Mouse (Mus musculus): ENCODE measurements around the gene Hmgb1. TPM values are rescaled to one million over a fixed set of nuclear protein-coding genes. Genes with fewer than 3 reads are reported as not detected.

Hmgb1 gene
- polyA plus RNA-seq, 1 experiment: 48.1 TPM

DNA sequence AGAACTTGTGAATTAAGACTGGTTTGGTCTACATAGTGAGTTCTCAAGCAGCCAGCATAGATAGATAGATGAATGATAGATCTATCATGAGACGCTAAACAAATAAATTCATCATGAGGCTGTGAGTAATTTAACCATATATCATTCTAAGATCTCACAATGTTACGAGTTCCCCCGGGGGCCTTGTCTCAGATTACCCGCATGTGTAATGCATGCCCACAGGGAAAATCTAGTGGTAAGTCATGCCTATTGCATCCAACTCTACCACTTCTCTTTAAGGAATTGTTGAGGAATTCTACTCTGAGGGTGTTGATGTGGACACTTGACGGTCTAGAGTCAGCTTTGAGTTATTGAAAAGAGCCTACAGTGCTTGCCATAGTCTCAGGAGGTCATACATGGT lies 22.0 kb upstream of the Hmgb1 start:
- Histone ChIP-seq H3K36me3 (ENCODE audit: control insufficient read depth, insufficient read depth, low read length) (no peaks in the 10 kb centered on the region; the same call in 1 of the 2 replicates), H3K4me1 (ENCODE audit: control insufficient read depth, insufficient read depth, low read length) (peaks cover 5% of the 10 kb centered on the region; the same call in 1 of the 2 replicates), H3K4me3 (ENCODE audit: insufficient read depth, low read depth, low read length) (no peak overlapping the region), H3K27ac (ENCODE audit: insufficient read depth, low read depth, low read length) (no peak overlapping the region), H3K27me3 (replicated peaks; ENCODE audit: control insufficient read depth, insufficient read depth, low read length) (no peaks in the 10 kb centered on the region)
- TF ChIP-seq POLR2A (IDR thresholded peaks at IDR 0.05; ENCODE audit: low read depth, low read length) (no peak), CTCF (conservative IDR thresholded peaks at IDR 0.05; ENCODE audit: insufficient read depth, insufficient read length, low read depth, low read length) (no peak)
- 73% methylated on average over 5 of the region's 5 CpGs for WGBS
- DNase-seq: no peak

DNA sequence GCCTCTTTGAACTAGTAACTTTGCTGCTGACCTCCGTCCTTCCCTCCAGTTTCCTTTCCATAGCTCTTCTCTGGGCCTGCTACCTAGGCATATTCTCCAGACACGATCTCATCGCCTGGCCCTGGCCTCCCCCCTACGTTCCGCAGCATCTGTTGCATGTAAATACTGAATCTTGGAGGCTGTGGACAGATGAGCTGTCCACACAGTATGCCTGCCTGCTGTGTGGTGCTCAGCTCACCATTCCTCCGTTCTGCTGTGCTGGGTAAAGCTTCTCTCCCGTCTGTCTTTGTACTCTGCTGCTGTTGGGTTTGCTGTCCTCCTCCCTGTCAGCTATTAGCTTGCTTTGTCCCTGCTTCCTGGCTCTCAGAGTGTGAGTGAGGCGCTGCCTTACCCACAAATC lies 21.0 kb upstream of the Hmgb1 start:
- DNase-seq: no peak
- no peaks in the 10 kb centered on the region; the same call in 1 of the 2 replicates for H3K36me3 ChIP-seq (ENCODE audit: control insufficient read depth, insufficient read depth, low read length)
- 79% methylated on average over 8 of the region's 8 CpGs for WGBS
- no peak overlapping the region for H3K27ac ChIP-seq (ENCODE audit: insufficient read depth, low read depth, low read length)
- no peaks in the 10 kb centered on the region; the same call in 1 of the 2 replicates for H3K4me1 ChIP-seq (ENCODE audit: control insufficient read depth, insufficient read depth, low read length)
- TF ChIP-seq CTCF (conservative IDR thresholded peaks at IDR 0.05; ENCODE audit: insufficient read depth, insufficient read length, low read depth, low read length) (no peak), POLR2A (IDR thresholded peaks at IDR 0.05; ENCODE audit: low read depth, low read length) (no peak)
- H3K4me3 ChIP-seq (ENCODE audit: insufficient read depth, low read depth, low read length): no peak overlapping the region
- H3K27me3 ChIP-seq (replicated peaks; ENCODE audit: control insufficient read depth, insufficient read depth, low read length): no peaks in the 10 kb centered on the region

DNA sequence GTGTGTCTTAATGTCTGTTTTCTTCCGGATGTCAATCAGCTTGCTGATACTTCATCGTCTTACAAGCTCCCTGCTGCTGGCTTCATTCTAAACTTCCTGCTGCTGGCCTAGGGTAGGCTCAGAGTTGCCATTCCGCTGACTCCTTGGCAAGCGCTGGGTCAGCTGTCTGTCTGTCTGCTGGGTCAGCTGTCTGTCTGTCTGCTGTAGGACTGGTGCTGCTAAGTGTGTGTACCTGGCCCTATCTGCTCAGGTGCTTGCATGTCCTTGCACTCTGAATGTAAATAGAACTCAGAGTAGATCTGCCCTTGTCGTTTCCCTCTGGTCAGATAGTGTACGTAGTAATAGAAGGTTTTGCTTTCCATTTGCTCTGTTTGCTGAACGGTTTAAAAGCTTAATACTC lies 20.5 kb upstream of the Hmgb1 start:
- Histone ChIP-seq H3K27me3 (replicated peaks; ENCODE audit: control insufficient read depth, insufficient read depth, low read length) (no peaks in the 10 kb centered on the region), H3K4me1 (ENCODE audit: control insufficient read depth, insufficient read depth, low read length) (no peaks in the 10 kb centered on the region; the same call in 1 of the 2 replicates), H3K36me3 (ENCODE audit: control insufficient read depth, insufficient read depth, low read length) (no peaks in the 10 kb centered on the region), H3K4me3 (ENCODE audit: insufficient read depth, low read depth, low read length) (no peak overlapping the region), H3K27ac (ENCODE audit: insufficient read depth, low read depth, low read length) (no peak overlapping the region)
- WGBS: 89% methylated on average over 7 of the region's 7 CpGs
- no peak for DNase-seq
- TF ChIP-seq POLR2A (IDR thresholded peaks at IDR 0.05; ENCODE audit: low read depth, low read length) (no peak), CTCF (conservative IDR thresholded peaks at IDR 0.05; ENCODE audit: insufficient read depth, insufficient read length, low read depth, low read length) (no peak)

DNA sequence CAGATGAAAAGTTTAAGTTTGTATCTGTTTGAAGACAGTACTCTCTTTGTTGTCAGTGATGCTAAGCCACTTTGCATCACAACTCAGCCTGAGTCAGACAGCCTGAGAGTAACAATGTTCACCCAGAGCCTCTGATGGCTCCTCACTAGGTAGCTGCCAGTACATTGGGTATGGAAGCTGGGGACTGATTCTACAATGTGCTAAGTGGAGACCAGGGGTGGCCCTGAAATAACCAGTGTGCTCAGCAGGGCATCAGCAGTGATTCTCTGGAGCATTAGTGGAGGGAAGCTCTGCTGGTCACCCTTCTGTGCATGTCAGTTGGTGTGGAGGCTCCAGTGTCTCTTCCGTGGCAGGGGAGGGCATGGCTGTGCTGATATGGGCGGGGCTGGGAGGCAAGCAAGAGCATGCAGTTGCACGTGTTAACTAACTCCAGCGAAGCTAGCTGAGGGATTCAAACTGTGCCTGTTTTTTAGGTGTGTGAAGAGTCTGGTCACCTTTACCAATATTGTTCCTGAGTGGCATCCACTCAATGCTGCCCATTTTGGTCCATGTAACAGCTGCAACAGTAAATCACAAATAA lies 19.6 kb upstream of the Hmgb1 start:
- 66% methylated on average over 4 of the region's 4 CpGs for WGBS
- DNase-seq: no peak
- no peaks in the 10 kb centered on the region for H3K27me3 ChIP-seq (replicated peaks; ENCODE audit: control insufficient read depth, insufficient read depth, low read length)
- H3K36me3 ChIP-seq (ENCODE audit: control insufficient read depth, insufficient read depth, low read length): no peaks in the 10 kb centered on the region
- no peak for TF ChIP-seq POLR2A (IDR thresholded peaks at IDR 0.05; ENCODE audit: low read depth, low read length)
- no peak for TF ChIP-seq CTCF (conservative IDR thresholded peaks at IDR 0.05; ENCODE audit: insufficient read depth, insufficient read length, low read depth, low read length)
- H3K4me1 ChIP-seq (ENCODE audit: control insufficient read depth, insufficient read depth, low read length): no peaks in the 10 kb centered on the region; the same call in 1 of the 2 replicates
- no peak overlapping the region for H3K4me3 ChIP-seq (ENCODE audit: insufficient read depth, low read depth, low read length)
- H3K27ac ChIP-seq (ENCODE audit: insufficient read depth, low read depth, low read length): no peak overlapping the region

DNA sequence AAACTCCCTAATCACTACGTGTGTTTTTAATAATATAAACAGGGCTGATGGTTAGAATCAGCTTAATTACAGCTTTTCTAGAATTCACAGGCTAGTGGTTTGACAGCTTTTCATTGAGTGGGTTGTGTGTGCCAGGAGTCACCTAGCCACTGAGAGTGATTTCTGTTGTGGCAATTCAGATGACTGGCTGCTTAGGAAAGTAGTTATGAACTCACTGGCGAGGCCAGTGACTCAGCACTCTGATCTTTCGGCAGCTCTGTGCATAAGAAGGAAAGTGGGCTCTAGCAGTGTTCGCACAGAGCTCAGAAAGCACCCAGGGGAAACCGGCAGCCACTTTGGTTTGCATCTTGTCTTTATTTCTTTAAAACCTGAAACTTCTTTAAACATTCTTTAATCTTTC lies 18.7 kb upstream of the Hmgb1 start:
- WGBS: 52% methylated on average over 5 of the region's 5 CpGs
- Histone ChIP-seq H3K27me3 (replicated peaks; ENCODE audit: control insufficient read depth, insufficient read depth, low read length) (no peaks in the 10 kb centered on the region), H3K4me1 (ENCODE audit: control insufficient read depth, insufficient read depth, low read length) (no peaks in the 10 kb centered on the region; the same call in 1 of the 2 replicates), H3K36me3 (ENCODE audit: control insufficient read depth, insufficient read depth, low read length) (no peaks in the 10 kb centered on the region), H3K27ac (ENCODE audit: insufficient read depth, low read depth, low read length) (no peak overlapping the region), H3K4me3 (ENCODE audit: insufficient read depth, low read depth, low read length) (no peak overlapping the region)
- DNase-seq: peak; percentile 53
- TF ChIP-seq CTCF (conservative IDR thresholded peaks at IDR 0.05; ENCODE audit: insufficient read depth, insufficient read length, low read depth, low read length) (no peak), POLR2A (IDR thresholded peaks at IDR 0.05; ENCODE audit: low read depth, low read length) (no peak)

DNA sequence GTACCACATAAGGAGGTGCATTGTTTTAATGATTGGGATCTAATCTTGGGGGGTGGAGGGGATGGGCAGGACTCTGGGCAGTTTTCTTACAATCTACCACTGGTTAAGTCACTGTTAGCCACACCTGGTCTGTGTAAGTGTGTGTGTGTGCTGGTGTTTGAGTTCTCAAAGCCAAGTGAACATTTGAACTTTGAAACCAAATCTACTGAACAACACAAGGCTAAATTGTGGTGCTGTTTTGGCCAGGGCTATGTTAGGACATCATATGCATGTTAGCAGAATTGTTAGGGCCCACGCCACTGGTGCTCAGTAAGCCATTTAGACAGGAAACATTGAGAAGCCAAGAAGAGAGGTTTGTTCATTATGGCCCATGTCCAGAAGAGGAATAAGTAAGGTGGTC lies 14.5 kb upstream of the Hmgb1 start:
- H3K27me3 ChIP-seq (replicated peaks; ENCODE audit: control insufficient read depth, insufficient read depth, low read length): no peaks in the 10 kb centered on the region
- TF ChIP-seq POLR2A (IDR thresholded peaks at IDR 0.05; ENCODE audit: low read depth, low read length) (no peak), CTCF (conservative IDR thresholded peaks at IDR 0.05; ENCODE audit: insufficient read depth, insufficient read length, low read depth, low read length) (no peak)
- DNase-seq: peak; percentile 42
- H3K27ac ChIP-seq (ENCODE audit: insufficient read depth, low read depth, low read length): no peak overlapping the region
- H3K4me1 ChIP-seq (ENCODE audit: control insufficient read depth, insufficient read depth, low read length): peaks cover 3% of the 10 kb centered on the region; the same call in 1 of the 2 replicates
- H3K4me3 ChIP-seq (ENCODE audit: insufficient read depth, low read depth, low read length): no peak overlapping the region
- 66% methylated on average over 1 of the region's 1 CpGs for WGBS
- H3K36me3 ChIP-seq (ENCODE audit: control insufficient read depth, insufficient read depth, low read length): no peaks in the 10 kb centered on the region; the same call in 1 of the 2 replicates

DNA sequence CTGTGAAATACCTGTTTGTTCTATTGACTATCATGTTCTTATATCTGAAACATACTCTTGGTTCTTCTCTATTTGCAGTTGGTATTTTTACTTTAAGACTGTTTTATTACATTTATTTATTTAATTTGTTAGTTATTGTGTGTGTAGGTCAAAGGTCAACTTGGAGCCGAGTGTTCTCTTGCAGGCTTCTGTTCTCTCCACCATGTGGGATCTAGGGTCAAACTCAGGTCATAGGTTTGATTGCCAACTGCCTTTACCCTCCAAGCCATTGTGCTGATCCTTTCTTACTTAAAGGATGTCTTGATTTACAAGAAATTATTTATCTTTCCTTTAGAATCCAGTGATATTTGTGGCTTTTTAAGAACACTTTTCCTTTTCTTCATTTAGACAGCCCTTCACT lies 12.3 kb upstream of the Hmgb1 start:
- DNase-seq: peak; percentile 56
- Histone ChIP-seq H3K4me1 (ENCODE audit: control insufficient read depth, insufficient read depth, low read length) (peaks cover 3% of the 10 kb centered on the region; the same call in 1 of the 2 replicates), H3K27me3 (replicated peaks; ENCODE audit: control insufficient read depth, insufficient read depth, low read length) (no peaks in the 10 kb centered on the region), H3K27ac (ENCODE audit: insufficient read depth, low read depth, low read length) (no peak overlapping the region), H3K4me3 (ENCODE audit: insufficient read depth, low read depth, low read length) (no peak overlapping the region), H3K36me3 (ENCODE audit: control insufficient read depth, insufficient read depth, low read length) (no peaks in the 10 kb centered on the region; the same call in 1 of the 2 replicates)
- TF ChIP-seq CTCF (conservative IDR thresholded peaks at IDR 0.05; ENCODE audit: insufficient read depth, insufficient read length, low read depth, low read length): no peak
- TF ChIP-seq POLR2A (IDR thresholded peaks at IDR 0.05; ENCODE audit: low read depth, low read length): no peak
- 5% methylated on average over 1 of the region's 1 CpGs for whole genome bisulfite sequencing

Measured in kidney, adult 2 months (tissue).